Mouse (Mus musculus): Measurements from ENCODE around the gene Irak1bp1.

DNA sequence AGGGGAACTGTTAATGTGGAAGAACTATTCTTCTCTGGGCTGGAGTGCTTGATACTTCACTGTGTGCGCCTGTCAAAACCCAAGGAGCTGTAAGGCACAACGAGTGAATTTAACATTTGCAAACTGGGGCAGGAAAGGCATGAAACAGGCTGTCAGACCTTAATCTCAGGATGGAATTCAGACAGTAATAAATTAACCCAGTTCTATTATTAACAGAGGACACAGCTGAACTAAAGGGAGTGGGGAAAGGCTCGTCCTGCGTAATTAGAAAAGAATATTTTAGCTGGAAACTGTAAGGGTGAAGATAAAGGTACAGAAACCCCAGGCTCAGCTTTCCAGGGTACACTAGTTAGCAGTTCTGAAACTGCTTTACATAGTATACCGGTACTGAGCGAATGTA, 6.6 kb downstream of the Irak1bp1 start:
- TF ChIP-seq POLR2A (IDR thresholded peaks at IDR 0.05; ENCODE audit: borderline replicate concordance, insufficient read depth, low read length) (no peak), CTCF (IDR thresholded peaks at IDR 0.05; ENCODE audit: borderline replicate concordance, insufficient read depth, low read depth, low read length) (no peak)

Data from cerebellum, adult 2 months (tissue).